Mouse (Mus musculus) c-Kit-positive CD71-positive TER-119-negative erythroid progenitor cells, embryonic 14.5 days (primary cell): Measurements from ENCODE around the gene Olfr920.

Experiments used
- DNase-seq: peaks from one replicate; pipeline ENCODE4 v3.0.0-alpha.2; 2013; ENCODE audit warnings: low read depth

Gene Olfr920

DNA sequence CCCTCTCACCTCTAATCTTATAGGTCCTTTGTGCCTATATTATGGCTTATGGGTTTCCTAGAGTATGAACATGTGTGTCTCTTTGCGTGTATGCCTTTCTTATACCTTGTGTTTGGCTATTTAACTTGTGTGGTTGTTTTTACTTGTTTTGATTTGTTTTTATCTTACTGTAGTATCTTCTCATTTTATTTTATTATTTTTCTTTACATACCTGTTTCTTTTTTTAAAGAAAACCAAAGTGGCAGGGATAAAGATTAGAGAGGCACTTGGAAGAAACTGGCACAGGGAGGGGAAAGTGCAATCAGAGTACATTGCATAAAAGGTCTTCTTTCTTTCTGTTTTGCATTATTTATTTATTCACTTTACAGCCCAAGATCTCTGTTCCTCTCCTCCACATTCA is at the start of gene Olfr920:
Gene Olfr920, plus strand, starts transcription at position 301 of the 400 bp plus-strand sequence.
- no peak for DNase-seq

DNA sequence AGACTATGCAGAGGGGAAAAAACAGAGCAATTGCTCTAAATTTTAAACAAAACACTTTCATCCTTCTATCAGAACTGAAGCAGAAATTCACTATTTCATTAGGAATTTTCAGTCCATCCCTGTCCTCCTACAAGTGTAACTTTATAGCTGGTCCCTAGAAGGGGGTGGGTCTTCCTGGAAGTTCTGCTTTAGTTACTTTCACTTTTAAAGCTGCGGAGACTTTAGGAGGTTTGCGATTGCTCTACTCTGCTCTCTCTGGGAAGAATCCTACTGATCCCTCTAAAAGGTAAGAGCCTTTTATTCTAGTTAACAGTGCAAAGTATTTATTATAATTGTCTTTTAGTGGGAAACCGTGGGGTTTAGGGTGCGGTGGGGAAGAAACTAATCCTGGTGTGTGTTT is 34.0 kb upstream of the Olfr920 start, which contains the start of gene Vwa5a:
Gene Vwa5a, plus strand, starts transcription at position 167 of the 400 bp plus-strand sequence.
- DNase-seq = peak; percentile 21

DNA sequence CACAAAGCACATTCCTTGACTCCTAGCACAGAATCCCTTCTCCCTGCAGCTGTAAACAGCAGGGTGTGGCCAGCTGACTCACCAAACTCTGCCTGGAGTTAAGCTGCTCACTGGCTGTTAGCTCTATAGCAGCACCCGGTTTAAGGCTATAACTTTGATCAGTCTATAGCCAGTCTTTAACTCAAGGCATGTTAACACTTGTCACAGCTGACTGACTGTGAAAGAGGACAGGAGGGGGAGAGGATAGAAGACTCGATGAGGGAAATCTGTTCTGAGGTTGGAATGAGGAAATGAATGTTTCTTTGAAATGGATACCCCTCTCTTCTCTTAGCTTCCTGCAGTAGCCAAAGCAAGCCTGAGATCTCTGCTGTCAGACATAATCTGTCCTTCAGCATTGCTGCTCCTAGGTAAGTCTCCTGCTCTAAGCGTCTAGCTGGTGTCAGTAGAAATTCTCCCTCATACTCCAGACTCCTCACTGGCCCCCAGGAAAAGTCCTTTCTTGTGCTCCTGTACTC is 33.1 kb upstream of the Olfr920 start:
- peak; percentile 9 for DNase-seq

DNA sequence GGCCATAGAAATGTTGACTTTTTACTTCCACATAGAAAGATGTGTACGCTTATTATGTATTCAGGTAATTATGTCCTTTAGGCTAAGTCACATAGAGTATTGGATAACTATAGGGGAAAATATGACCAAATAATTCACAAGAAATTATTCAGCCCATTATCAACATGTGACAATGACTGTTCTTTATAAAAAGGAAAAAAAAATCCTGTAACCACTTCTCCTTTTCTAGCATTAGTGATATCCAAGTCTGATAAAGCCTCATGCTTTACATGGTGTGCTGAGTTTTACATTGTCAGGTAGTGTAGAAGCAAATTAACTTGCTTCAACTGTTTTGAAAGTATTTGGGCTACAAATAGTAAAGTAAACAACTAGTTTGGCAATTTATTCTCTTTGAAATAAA is 28.1 kb upstream of the Olfr920 start:
- DNase-seq = no peak

DNA sequence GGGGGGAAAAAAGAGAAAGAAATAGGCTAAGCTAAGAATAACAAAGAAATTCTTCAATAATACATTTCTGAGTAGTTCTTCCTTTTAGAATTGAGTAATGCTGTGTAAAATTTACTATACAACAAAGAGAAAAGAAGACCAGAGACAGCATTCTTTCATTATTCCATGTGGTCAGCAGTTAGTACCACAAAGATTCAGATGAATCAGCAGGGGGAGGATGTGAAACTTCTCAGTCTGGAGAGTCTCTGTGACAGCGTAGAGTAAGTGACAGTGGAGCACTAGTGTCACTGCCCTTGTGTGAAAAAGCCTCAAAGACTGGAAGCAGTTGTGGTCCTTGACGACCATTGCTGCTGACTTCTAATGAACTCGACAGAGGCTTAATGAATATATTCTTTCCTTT is 23.9 kb upstream of the Olfr920 start:
- no peak for DNase-seq

DNA sequence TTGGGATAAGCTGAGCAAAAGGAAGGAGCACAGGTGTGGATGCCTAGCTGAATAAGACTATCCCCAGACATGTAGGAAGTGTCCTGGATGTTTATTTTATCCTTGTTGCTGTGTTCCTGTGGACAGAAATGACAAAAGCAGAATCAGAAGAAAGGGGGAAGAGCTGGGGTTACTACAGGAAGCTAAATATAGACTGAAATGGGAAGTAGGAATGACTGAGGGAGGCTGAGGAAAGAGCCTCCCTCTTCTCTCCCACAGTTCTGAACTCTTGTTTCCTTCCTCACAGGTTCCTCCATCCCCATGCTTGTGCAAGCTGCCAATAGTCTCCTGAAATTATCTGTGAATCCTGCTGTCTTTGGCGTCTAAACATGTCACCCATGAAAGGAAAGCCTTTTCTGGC is 10.7 kb upstream of the Olfr920 start:
- DNase-seq = no peak

DNA sequence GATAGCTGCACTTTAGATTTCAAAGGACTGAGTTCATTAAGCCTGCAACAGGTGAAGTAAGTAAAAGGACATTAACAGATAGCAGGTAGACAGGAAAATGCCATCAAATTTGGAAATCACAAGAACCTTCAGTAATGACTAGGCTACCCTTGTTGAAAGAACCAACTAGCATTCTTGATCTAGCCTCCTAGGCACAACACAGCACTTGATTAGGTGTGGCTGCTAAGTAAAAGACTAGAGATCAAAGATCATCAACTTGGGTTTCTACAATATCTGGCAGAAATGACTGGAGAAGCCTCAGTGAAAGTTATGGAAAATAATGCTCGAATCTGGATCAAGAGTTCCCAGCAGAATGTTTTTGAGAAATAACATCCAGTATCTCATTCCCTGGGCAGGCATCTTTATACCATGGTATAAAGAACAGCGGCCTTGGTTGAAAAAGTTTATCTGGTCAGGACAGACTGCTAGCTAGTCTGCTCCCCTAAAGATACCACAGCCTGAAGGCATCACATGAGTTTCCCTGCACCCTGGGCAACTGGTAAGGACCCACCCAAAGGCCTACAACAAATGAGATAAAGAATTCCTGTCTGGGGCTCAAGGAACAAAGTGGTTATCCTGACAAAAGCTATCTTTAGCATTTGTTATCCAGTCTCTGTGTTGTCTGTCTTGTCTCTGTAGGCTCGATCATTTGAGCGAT is 7.3 kb upstream of the Olfr920 start:
- peak; percentile 15 for DNase-seq

DNA sequence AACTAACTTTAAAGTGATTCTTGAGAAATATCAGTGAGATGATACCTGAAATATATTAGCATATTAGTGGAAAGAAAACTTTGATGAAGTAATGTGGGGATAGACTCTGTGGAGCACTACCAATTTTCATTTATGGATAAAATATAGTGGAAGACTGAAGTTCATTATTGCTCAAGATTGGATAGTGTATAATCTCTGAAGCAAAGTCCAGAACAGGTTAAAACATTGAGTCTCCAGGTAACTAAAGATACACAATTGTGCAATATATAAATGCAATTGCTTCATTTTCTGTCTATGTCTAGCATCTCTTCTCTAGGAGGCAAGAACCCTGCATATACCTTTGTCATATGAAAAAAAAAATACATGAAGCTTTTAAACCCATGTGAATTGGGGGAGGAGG is 20.7 kb downstream of the Olfr920 start, which contains the start of gene Olfr921:
Gene Olfr921, plus strand, starts transcription at position 301 of the 400 bp plus-strand sequence.
- DNase-seq = no peak

DNA sequence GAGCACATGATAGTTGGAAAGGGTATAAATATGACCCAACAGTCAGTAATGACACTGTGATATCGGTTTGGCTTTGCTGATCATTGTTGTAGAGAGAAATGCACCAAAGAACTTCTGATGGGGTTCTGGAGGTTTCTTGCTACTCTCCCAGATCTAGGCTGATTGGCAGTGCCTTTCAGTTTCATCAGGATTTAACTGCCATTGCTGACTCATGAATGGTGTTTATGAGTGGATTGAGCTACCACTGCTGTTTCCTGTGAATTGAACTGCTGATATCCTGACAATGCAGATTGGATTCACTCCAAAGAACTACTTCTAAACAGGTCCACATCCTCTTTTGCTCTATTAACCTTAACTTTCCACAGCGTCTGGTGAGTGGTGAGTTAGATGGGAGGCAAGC is 40.6 kb downstream of the Olfr920 start:
- DNase-seq = no peak

DNA sequence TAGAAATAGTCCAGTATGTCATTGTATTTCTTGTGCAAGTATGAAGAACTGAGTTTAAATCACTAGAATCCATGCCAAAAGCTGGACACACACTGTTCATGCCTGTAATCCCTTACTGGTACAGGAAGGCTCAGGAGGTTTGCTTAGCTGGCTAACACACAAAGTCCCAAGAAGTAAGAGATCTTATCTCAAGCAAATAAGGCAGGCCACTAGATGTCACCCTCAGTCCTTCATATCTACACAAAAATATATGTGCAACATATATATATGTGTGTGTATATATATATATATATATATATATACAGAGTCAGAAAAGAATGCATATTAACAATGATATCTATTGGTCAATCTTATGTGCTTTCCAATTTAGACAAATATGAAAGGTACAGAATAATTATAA is 53.6 kb downstream of the Olfr920 start:
- no peak for DNase-seq
